Mouse (Mus musculus): ENCODE results near the gene Drosha.

Drosha gene

GRCm38 (mm10) chr15:12941651-12942180, 117.1 kb downstream of the Drosha start:
- no peak for DNase-seq

GRCm38 (mm10) chr15:12942424-12942823, 117.8 kb downstream of the Drosha start:
- no peak for DNase-seq

GRCm38 (mm10) chr15:12958051-12958450, 133.4 kb downstream of the Drosha start:
- no peak for DNase-seq

GRCm38 (mm10) chr15:12962179-12962578, 137.6 kb downstream of the Drosha start:
- DNase-seq: no peak

- no peak for DNase-seq
These were observed 140.6 kb downstream of the Drosha start for GRCm38 (mm10) chr15:12965209-12965608.

- DNase-seq: no peak
These were observed 144.2 kb downstream of the Drosha start for GRCm38 (mm10) chr15:12968815-12969214.

- peak; percentile 34 for DNase-seq
These were observed 147.8 kb downstream of the Drosha start for GRCm38 (mm10) chr15:12972441-12972840.
